Mouse (Mus musculus) neural tube, embryonic 12.5 days (tissue): Measurements from ENCODE around the gene Tab1. TPM values are rescaled to one million over a fixed set of nuclear protein-coding genes. Genes with fewer than 3 reads are reported as not detected.
A peak's percentile ranks its signal among the peaks of the same experiment; 100 is the strongest.

ENCODE experiments used
- ATAC-seq: fragments of 200-750 bp; cut with Nextera tagmentation; 2 replicates; pipeline ENCODE4 v1.8.0; 2017; ENCODE audit warnings: low read depth, mild to moderate bottlenecking, moderate TSS enrichment, moderate library complexity; ENCODE audit not compliant: low FRiP score
- H3K27ac ChIP-seq: fragments of 300-500 bp; sonication (generic); 2 replicates; pipeline ENCODE4 v1.5.1; 2016
- H3K27me3 ChIP-seq: fragments of 300-500 bp; sonication (generic); replicated peaks from 2 replicates; pipeline ENCODE4 v1.6.1; 2016; ENCODE audit warnings: mild to moderate bottlenecking
- H3K36me3 ChIP-seq: fragments of 300-500 bp; sonication (generic); 2 replicates; pipeline ENCODE4 v1.6.1; 2016; ENCODE audit warnings: mild to moderate bottlenecking
- H3K4me1 ChIP-seq: fragments of 300-500 bp; sonication (generic); 2 replicates; pipeline ENCODE4 v1.6.1; 2016
- H3K4me2 ChIP-seq: fragments of 300-500 bp; sonication (generic); replicated peaks from 2 replicates; pipeline ENCODE4 v1.6.1; 2016; ENCODE audit warnings: mild to moderate bottlenecking
- H3K4me3 ChIP-seq: fragments of 300-500 bp; sonication (generic); 2 replicates; pipeline ENCODE4 v1.5.1; 2016
- H3K9ac ChIP-seq: fragments of 300-500 bp; sonication (generic); 2 replicates; pipeline ENCODE4 v1.6.1; 2016; ENCODE audit warnings: mild to moderate bottlenecking
- H3K9me3 ChIP-seq: fragments of 300-500 bp; sonication (generic); 2 replicates; pipeline ENCODE4 v1.6.1; 2016; ENCODE audit warnings: mild to moderate bottlenecking
- WGBS: fragments of 180-500 bp; shearing (Covaris S2); methylation state at CpG from one replicate; pipeline ENCODE4 v1.1.7; 2016; 5-methylcytosine and 5-hydroxymethylcytosine counted together
- polyA plus RNA-seq: library from polyadenylated mRNA; unstranded; fragments of >200 nt; fragmentation: Nextera tagmentation; extraction: Ambion mirVana; gene quantifications from 2 replicates; pipeline ENCODE4 v1.2.1, GENCODE M21; 2016

Gene Tab1
- polyA plus RNA-seq, 1 experiment from 2014 or later, result 42.4 TPM

GRCm38 (mm10) chr15:80173001-80173771, 40.3 kb downstream of the Tab1 start, which contains the start of gene Mgat3:
TSS of gene Mgat3 (plus strand) at chr15:80173721.
- peak; percentile 62 for ATAC-seq
- H3K27me3 ChIP-seq, result no peaks in the 10 kb centered on the region
- H3K9me3 ChIP-seq, result no peaks in the 10 kb centered on the region
- peak within 1 kb of the TSS; percentile 85 for H3K4me2 ChIP-seq
- peak within 1 kb of the TSS; percentile 98 for H3K9ac ChIP-seq
- no peaks in the 10 kb centered on the region for H3K36me3 ChIP-seq
- H3K27ac ChIP-seq, result peak within 1 kb of the TSS; percentile 92
- 3% methylated on average over 52 of the region's 85 CpGs for WGBS
- peak within 1 kb of the TSS; percentile 96 for H3K4me3 ChIP-seq
- peaks cover 20% of the 10 kb centered on the region for H3K4me1 ChIP-seq

GRCm38 (mm10) chr15:80173781-80174597, 41.1 kb downstream of the Tab1 start:
- ATAC-seq, result peak; percentile 54
- Histone ChIP-seq H3K4me3 (peak overlapping the region; percentile 96), H3K27me3 (no peaks in the 10 kb centered on the region), H3K27ac (peak overlapping the region; percentile 92), H3K36me3 (no peaks in the 10 kb centered on the region), H3K9ac (peak overlapping the region; percentile 98), H3K9me3 (no peaks in the 10 kb centered on the region), H3K4me1 (peaks cover 20% of the 10 kb centered on the region), H3K4me2 (peak overlapping the region; percentile 85)
- WGBS, result 1% methylated on average over 54 of the region's 60 CpGs

DNA sequence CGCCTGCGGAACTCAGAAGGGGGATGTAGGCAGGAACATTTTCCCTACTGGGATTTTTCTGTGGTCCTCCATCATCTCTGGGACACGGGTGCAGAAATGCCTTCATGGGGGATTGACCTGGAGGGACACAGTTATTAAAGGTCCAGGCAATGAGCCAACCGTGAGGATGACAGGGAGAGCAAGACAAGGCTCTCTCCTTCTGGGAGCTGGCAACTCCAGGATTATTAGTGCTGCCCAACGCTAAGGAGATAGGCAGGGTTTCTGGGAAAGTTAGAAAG, 41.6 kb downstream of the Tab1 start:
- no peak overlapping the region for H3K27ac ChIP-seq

DNA sequence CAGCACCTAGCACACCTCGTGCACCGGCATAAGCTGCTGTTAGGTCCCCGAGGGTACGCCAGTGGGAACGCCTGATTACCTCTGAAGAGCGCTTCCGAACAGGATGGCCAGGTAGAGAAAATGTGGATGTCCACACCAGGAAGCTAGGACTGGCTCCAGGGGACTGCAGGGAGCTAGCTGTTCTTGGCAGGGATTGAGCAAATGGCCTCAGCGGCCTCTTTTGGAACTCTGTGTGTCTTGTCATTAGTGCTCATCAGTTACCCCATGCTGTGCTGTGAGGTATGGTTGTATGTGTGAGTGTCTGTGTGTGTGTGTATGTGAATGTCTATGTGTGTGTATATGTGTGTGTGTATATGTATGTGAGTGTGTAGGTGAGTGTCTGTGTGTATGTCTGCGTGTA, 42.4 kb downstream of the Tab1 start:
- no peak for ATAC-seq
- WGBS, result 79% methylated on average over 9 of the region's 9 CpGs
- peaks cover 27% of the 10 kb centered on the region for H3K4me1 ChIP-seq

More for the DNA sequence above, 41.6 kb downstream of the Tab1 start:
- Histone ChIP-seq H3K4me3 (peak overlapping the region; percentile 96), H3K9me3 (no peaks in the 10 kb centered on the region), H3K4me2 (peak overlapping the region; percentile 85), H3K36me3 (no peaks in the 10 kb centered on the region), H3K9ac (peak overlapping the region; percentile 98), H3K4me1 (peaks cover 21% of the 10 kb centered on the region), H3K27me3 (no peaks in the 10 kb centered on the region)
- ATAC-seq, result no peak
- 6% methylated on average over 5 of the region's 5 CpGs for WGBS

DNA sequence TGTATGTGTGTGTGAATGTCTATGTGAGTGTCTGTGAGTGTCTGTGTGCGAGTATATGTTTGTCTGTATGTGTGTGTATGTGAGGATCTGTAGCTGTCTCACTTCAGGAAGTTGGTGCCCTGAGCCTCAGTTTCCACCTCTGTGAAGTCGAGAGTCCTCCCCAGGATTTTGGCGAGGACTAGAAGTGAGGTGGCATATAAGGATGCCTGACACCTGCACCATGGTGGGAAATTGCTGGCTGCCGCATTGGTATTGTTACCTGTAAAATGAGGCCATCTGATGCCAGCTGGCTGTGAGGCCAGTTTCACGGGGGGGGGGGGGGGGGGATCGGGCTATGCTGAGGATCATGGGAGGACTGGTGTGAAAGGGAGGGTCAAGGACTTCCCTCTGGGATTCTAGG, 42.8 kb downstream of the Tab1 start:
- H3K27me3 ChIP-seq, result no peaks in the 10 kb centered on the region
- H3K4me3 ChIP-seq, result no peak overlapping the region
- H3K36me3 ChIP-seq, result no peaks in the 10 kb centered on the region
- no peak overlapping the region for H3K27ac ChIP-seq
- peak overlapping the region; percentile 85 for H3K4me2 ChIP-seq
- no peak for ATAC-seq
- H3K4me1 ChIP-seq, result peaks cover 27% of the 10 kb centered on the region
- no peaks in the 10 kb centered on the region for H3K9me3 ChIP-seq
- 0 out of 2 replicates have a peak overlapping the region, but pooled peaks have one; percentile 17 for H3K9ac ChIP-seq
- WGBS, result 75% methylated on average over 5 of the region's 6 CpGs

More for the DNA sequence above, 42.4 kb downstream of the Tab1 start:
- Histone ChIP-seq H3K36me3 (no peaks in the 10 kb centered on the region), H3K27me3 (no peaks in the 10 kb centered on the region), H3K9me3 (no peaks in the 10 kb centered on the region), H3K27ac (no peak overlapping the region), H3K9ac (0 out of 2 replicates have a peak overlapping the region, but pooled peaks have one; percentile 17), H3K4me2 (peak overlapping the region; percentile 85), H3K4me3 (peak overlapping the region; percentile 96; the same call in 1 of the 2 replicates)

DNA sequence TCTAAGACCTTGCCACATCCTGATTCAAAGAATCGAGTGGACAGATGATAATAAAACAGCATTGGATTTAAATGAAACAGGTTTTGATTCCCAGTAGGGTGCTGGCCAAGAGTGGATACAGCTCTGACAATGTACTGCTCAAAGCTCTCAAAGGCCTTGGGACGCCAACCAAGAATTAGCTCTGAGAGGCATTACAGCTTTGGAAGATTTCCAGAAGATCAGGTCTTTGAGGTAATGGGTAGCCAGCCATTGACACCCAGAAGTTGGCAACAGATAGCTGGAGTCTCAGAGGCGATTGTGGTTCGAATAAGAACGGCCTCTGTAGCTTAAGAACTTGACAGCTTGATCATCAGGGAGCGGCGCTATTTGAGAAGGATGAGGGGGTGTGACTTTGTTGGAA, 48.6 kb downstream of the Tab1 start:
- Histone ChIP-seq H3K9me3 (no peaks in the 10 kb centered on the region), H3K4me1 (0 out of 2 replicates have a peak, but pooled peaks cover 7% of the 10 kb centered on the region), H3K4me3 (no peak overlapping the region), H3K27ac (no peak overlapping the region), H3K36me3 (peaks cover 10% of the 10 kb centered on the region; the same call in 1 of the 2 replicates), H3K27me3 (no peaks in the 10 kb centered on the region), H3K4me2 (no peak overlapping the region), H3K9ac (no peak overlapping the region)
- 93% methylated on average over 7 of the region's 7 CpGs for WGBS
- no peak for ATAC-seq

DNA sequence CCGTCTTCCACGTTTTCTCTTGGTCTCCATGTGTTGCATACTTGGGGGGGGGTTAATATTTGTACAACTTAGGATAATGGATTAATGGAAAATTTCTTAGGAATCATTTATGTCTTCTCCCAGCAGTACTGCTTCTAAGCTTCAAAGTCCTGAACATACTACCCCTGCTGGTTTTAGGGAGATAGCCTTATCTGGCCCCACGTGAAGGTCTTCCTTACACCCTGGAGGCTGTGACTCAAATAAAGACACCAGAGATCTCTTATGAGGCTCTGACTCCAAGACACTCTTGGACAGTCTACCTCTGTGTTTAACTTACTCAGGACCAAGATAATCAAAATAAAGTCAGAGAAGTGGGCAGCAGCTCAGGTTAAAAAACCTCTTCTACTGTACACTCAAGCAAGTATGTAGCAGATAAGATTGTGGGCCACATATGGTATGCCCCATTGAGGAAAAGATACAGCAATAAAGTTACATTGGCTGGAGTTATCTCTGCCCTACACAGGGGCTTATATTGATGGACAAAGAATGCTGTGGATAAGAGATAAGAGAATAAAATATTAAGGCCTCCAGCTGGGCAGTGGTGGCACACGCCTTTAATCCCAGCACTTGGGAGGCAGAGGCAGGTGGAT, 49.3 kb downstream of the Tab1 start:
- H3K4me3 ChIP-seq, result no peak overlapping the region
- ATAC-seq, result no peak
- no peaks in the 10 kb centered on the region for H3K27me3 ChIP-seq
- no peak overlapping the region for H3K27ac ChIP-seq
- WGBS, result 95% methylated on average over 4 of the region's 4 CpGs
- H3K9me3 ChIP-seq, result no peaks in the 10 kb centered on the region
- no peak overlapping the region for H3K4me2 ChIP-seq
- 0 out of 2 replicates have a peak, but pooled peaks cover 7% of the 10 kb centered on the region for H3K4me1 ChIP-seq
- H3K9ac ChIP-seq, result no peak overlapping the region
- peaks cover 10% of the 10 kb centered on the region; the same call in 1 of the 2 replicates for H3K36me3 ChIP-seq

DNA sequence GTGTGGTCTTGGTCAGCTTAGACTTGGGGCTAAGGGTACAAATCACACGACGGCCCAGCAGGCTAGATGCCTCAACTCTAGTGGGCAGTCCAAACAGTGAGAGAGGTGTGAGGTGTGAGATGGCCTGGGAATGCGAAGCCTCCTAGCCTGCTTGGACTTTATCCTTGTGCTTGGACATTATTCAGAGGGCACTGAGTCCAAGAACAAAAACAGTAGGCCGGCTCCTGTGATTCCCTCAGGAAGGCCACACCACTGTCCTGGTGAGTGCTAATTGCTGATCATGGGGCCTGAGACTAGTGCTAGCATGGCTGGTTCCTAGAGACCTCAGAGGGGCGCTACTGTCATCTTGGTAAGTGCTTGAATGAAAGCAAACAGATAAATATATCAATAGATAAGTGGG, 56.0 kb downstream of the Tab1 start:
- H3K36me3 ChIP-seq, result no peaks in the 10 kb centered on the region
- ATAC-seq, result no peak
- H3K4me3 ChIP-seq, result no peak overlapping the region
- H3K27ac ChIP-seq, result no peak overlapping the region
- 83% methylated on average over 5 of the region's 5 CpGs for WGBS
- no peak overlapping the region for H3K9ac ChIP-seq
- no peaks in the 10 kb centered on the region for H3K9me3 ChIP-seq
- peaks cover 12% of the 10 kb centered on the region; the same call in 1 of the 2 replicates for H3K4me1 ChIP-seq
- H3K27me3 ChIP-seq, result no peaks in the 10 kb centered on the region
- H3K4me2 ChIP-seq, result no peak overlapping the region

- Histone ChIP-seq H3K9me3 (no peaks in the 10 kb centered on the region), H3K27ac (no peak overlapping the region)
- 65% methylated on average over 4 of the region's 4 CpGs for WGBS
Measured at GRCm38 (mm10) chr15:80190075-80190474, 57.1 kb downstream of the Tab1 start.

DNA sequence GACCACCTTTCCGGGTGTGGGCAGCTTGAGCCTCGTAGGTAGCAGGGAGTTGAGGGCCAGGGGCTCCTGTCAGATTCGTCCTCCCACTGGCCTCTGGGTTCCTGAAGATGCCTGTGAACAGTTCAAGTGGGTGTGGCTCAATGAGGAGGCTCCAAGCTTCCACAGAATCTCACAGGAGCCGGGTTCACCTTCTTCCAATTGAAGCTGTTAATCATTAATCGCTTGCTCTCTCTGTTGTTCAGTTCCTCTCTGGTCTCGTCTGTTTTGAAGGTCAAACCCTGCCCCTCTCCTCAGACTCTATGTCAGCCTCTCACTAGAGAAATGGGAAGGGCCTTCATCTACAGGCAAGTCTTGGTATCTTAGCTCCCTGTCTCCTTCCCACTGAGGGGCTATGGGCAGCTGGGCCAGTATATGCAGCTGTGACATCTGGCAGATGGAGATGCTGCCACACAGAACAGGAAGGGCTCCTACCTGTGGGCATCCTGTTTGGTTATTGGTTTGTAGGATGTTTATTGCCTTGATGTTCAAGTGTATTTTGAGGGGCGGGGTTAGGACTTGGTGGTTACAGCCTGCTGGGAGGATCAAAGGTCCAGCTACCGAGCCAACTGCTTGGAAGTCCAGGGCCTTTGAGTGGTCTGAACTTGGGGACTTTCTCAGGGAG, 58.8 kb downstream of the Tab1 start:
- H3K4me2 ChIP-seq, result no peak overlapping the region
- no peak for ATAC-seq

More at GRCm38 (mm10) chr15:80190075-80190474, 57.1 kb downstream of the Tab1 start:
- H3K9ac ChIP-seq, result no peak overlapping the region
- H3K27me3 ChIP-seq, result no peaks in the 10 kb centered on the region
- peaks cover 12% of the 10 kb centered on the region; the same call in 1 of the 2 replicates for H3K4me1 ChIP-seq
- H3K4me3 ChIP-seq, result no peak overlapping the region
- no peak overlapping the region for H3K4me2 ChIP-seq
- no peaks in the 10 kb centered on the region for H3K36me3 ChIP-seq
- ATAC-seq, result no peak

DNA sequence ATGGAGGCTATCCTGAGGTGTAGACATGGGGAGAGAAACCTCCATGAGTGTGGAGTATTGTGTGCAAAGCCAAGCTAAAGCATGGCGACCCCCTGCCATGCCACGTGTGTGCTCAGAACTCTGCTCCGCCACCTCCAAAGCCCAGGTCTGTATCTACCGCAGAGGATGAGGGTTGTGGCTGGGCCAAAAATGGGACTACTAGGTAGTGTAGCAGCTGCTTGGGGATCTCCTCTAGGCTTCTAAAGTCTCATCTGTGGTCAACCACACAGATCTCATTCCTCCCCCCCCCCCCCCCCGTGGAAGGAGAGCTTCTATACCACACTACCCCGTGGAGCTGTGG, 59.3 kb downstream of the Tab1 start:
- H3K27me3 ChIP-seq, result no peaks in the 10 kb centered on the region
- no peaks in the 10 kb centered on the region; the same call in 1 of the 2 replicates for H3K36me3 ChIP-seq
- no peak overlapping the region for H3K9ac ChIP-seq
- peaks cover 12% of the 10 kb centered on the region; the same call in 1 of the 2 replicates for H3K4me1 ChIP-seq
- no peak overlapping the region for H3K27ac ChIP-seq
- WGBS, result 95% methylated on average over 6 of the region's 6 CpGs
- H3K9me3 ChIP-seq, result no peaks in the 10 kb centered on the region
- no peak for ATAC-seq
- H3K4me3 ChIP-seq, result no peak overlapping the region
- H3K4me2 ChIP-seq, result no peak overlapping the region

More for the DNA sequence above, 58.8 kb downstream of the Tab1 start:
- Histone ChIP-seq H3K36me3 (no peaks in the 10 kb centered on the region; the same call in 1 of the 2 replicates), H3K27ac (no peak overlapping the region), H3K9me3 (no peaks in the 10 kb centered on the region), H3K4me3 (no peak overlapping the region), H3K27me3 (no peaks in the 10 kb centered on the region), H3K9ac (no peak overlapping the region), H3K4me1 (peaks cover 12% of the 10 kb centered on the region; the same call in 1 of the 2 replicates)
- WGBS, result 58% methylated on average over 8 of the region's 8 CpGs
